Mouse (Mus musculus): ENCODE measurements around the gene Clec2d. TPM values are rescaled to one million over a fixed set of nuclear protein-coding genes. Genes with fewer than 3 reads are reported as not detected.

Clec2d gene
- polyA plus RNA-seq, 1 experiment from 2014 or later, result not detected

DNA sequence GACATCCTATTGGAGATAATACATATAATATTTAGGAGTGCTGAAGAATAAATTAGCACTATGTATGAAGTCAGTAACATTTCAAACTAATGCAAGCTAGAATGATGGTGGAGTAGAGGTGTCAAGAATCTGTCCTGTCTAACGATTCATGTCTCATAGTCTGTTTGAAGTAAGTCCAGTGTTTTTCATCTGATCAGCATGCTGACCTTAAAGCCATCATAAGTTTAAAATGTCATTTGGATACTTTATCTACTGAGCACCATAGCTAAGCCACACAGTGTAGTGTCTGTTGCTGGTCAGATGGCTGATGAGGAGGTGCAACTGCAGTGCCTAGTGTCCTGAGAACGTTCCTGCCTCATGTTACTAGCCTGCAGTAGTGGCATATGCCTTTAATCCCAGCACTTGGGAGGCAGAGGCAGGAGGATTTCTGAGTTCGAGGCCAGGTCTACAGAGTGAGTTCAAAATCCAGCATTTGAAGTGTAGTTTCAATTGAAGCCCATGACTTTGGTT, 36.4 kb downstream of the Clec2d start:
- ATAC-seq (ENCODE audit: low FRiP score), result no peak
- Histone ChIP-seq H3K4me2 (no peak overlapping the region), H3K9ac (no peak overlapping the region), H3K27ac (no peak overlapping the region), H3K27me3 (no peaks in the 10 kb centered on the region), H3K36me3 (no peaks in the 10 kb centered on the region), H3K4me1 (replicated peaks) (no peaks in the 10 kb centered on the region), H3K9me3 (0 out of 2 replicates have a peak, but pooled peaks cover 4% of the 10 kb centered on the region), H3K4me3 (no peak overlapping the region)
- WGBS, result 88% methylated on average over 3 of the region's 3 CpGs

DNA sequence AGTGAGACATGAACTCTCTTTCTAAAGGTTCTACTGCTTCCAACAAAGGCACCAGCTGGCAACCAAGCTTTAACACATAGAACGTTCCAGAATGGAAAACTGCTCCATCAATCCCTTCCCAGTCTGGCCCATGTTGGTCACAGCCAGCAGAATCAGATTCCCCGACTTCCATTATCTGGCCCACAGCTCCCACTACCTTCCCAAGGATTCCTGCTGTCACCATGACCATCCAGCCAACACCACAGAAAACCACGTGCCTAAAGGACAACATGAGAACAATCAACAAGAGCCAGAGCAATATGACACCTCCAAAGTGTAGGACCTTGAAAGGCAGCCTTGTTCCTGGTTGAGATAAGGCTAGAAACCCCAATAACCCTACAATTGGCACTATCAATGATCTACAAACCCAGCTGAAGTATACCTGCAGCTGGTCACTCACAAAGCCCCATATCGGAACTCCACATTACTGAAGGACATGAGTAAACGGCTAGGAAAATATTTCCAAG, 37.8 kb downstream of the Clec2d start:
- Histone ChIP-seq H3K9me3 (0 out of 2 replicates have a peak, but pooled peaks cover 4% of the 10 kb centered on the region), H3K4me2 (no peak overlapping the region), H3K4me1 (replicated peaks) (no peaks in the 10 kb centered on the region), H3K4me3 (no peak overlapping the region), H3K27ac (no peak overlapping the region), H3K36me3 (no peaks in the 10 kb centered on the region), H3K27me3 (no peaks in the 10 kb centered on the region), H3K9ac (no peak overlapping the region)
- WGBS, result 83% methylated on average over 5 of the region's 5 CpGs
- ATAC-seq (ENCODE audit: low FRiP score), result no peak

DNA sequence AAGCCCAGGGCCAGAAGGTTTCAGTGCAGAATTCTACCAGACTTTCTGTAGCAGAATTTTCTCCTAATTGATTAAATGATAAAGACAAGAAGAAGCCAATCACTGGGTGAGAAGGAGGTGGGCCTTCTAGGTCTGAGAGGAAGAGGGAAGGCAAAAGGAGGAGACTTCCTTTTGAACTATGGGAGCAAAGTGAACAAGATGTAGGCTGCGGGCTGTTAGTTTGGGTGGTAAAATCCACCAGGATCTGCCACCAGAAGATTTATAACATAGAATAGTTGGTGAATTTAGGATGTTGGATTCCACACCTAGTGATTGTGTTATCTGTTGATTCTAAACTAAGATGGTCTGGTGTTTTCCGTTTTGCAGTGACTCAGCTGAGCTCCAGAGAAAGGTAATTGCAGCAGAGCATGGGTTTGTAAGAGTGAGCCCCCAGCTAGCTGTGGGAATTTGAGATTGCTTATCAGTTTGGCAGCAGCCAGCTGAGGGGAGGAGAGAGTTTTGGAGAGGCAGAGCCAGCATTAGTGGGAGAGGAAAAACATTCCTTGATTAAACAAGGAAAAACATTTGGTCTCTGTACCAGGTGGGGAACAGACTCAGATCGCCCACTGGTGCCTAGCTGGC, 39.6 kb downstream of the Clec2d start:
- 82% methylated on average over 3 of the region's 3 CpGs for WGBS
- 0 out of 2 replicates have a peak, but pooled peaks cover 4% of the 10 kb centered on the region for H3K9me3 ChIP-seq
- no peak for ATAC-seq (ENCODE audit: low FRiP score)

DNA sequence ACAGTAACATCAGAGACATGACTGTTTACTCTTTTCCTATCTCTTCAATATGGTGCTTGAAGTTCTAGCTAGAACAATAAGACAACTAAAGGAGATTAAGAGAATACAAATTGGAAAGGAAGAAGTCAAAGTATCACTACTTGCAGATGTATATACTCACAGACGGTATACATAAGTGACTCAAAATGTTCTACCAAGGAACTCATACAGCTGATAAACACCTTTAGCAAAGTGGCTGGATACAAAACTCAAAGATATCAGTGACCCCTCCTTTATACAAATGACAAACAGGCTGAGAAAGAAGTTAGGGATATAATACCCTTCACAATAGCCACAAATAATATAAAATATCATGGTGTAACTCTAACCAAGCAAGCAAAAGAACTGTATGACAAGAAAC, 40.6 kb downstream of the Clec2d start:
- H3K4me1 ChIP-seq (replicated peaks), result no peaks in the 10 kb centered on the region
- 0 out of 2 replicates have a peak, but pooled peaks cover 4% of the 10 kb centered on the region for H3K9me3 ChIP-seq
- no peaks in the 10 kb centered on the region for H3K36me3 ChIP-seq
- H3K9ac ChIP-seq, result no peak overlapping the region
- H3K4me3 ChIP-seq, result no peak overlapping the region
- H3K27ac ChIP-seq, result no peak overlapping the region
- no peak for ATAC-seq (ENCODE audit: low FRiP score)
- H3K4me2 ChIP-seq, result no peak overlapping the region
- H3K27me3 ChIP-seq, result no peaks in the 10 kb centered on the region
- WGBS, result 91% methylated on average over 1 of the region's 1 CpGs

More for the DNA sequence above, 39.6 kb downstream of the Clec2d start:
- H3K4me3 ChIP-seq, result no peak overlapping the region
- H3K4me1 ChIP-seq (replicated peaks), result no peaks in the 10 kb centered on the region
- H3K27ac ChIP-seq, result no peak overlapping the region
- H3K9ac ChIP-seq, result no peak overlapping the region
- H3K27me3 ChIP-seq, result no peaks in the 10 kb centered on the region
- no peaks in the 10 kb centered on the region for H3K36me3 ChIP-seq
- no peak overlapping the region for H3K4me2 ChIP-seq

DNA sequence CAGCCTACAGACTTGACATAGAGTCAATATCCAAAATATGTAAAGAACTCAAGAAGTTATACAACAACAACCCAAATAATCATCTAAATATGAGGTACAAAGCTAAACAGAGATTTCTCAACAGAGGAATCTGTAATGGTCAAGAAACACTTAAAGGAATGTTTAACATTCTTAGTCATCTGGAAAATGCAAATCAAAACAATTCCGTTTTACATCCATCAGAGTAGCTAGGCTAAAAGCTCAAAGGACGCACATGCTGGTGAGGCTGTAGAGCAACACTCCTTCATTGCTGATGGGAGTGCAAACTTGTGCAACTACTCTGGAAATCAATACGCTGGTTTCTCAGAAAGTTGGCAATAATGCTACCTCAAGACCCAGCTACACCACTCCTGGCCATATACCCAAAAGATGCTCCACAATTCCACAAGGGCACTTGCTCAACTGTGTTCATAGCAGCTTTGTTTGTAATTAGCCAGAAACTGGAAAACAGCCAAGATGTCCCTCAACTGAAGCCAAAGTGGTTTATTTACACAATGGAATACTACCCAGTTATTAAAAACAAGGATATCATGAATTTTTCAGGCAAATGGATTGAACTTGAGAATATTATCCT, 41.9 kb downstream of the Clec2d start:
- Histone ChIP-seq H3K27me3 (no peaks in the 10 kb centered on the region), H3K36me3 (no peaks in the 10 kb centered on the region), H3K9me3 (no peaks in the 10 kb centered on the region), H3K4me3 (no peak overlapping the region), H3K9ac (no peak overlapping the region), H3K4me2 (no peak overlapping the region), H3K27ac (no peak overlapping the region), H3K4me1 (replicated peaks) (no peaks in the 10 kb centered on the region)
- ATAC-seq (ENCODE audit: low FRiP score), result no peak
- 95% methylated on average over 3 of the region's 3 CpGs for WGBS

DNA sequence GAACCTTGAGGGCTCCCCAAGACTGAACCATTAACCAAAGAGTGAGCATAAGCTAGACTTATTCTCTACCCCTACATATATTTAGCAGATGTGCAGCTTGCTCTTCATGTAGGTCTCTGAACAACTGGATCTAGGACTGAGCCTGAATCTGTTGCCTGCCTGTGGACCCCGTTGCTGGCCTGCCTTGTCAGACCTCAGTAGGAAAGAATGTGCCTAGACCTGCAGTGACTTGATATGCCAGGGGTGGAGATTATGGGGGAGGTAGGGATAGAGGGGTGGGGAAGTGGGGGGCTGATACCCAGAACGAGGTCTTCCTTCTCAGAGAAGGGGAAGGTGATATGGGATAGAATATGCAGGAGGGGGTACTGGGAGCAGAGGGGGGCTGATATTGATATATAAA, 43.2 kb downstream of the Clec2d start:
- Histone ChIP-seq H3K4me1 (replicated peaks) (no peaks in the 10 kb centered on the region), H3K27me3 (no peaks in the 10 kb centered on the region), H3K4me3 (no peak overlapping the region), H3K4me2 (no peak overlapping the region), H3K9ac (no peak overlapping the region), H3K27ac (no peak overlapping the region), H3K36me3 (no peaks in the 10 kb centered on the region), H3K9me3 (no peaks in the 10 kb centered on the region)
- whole genome bisulfite sequencing, result 78% methylated on average over 2 of the region's 2 CpGs
- no peak for ATAC-seq (ENCODE audit: low FRiP score)

DNA sequence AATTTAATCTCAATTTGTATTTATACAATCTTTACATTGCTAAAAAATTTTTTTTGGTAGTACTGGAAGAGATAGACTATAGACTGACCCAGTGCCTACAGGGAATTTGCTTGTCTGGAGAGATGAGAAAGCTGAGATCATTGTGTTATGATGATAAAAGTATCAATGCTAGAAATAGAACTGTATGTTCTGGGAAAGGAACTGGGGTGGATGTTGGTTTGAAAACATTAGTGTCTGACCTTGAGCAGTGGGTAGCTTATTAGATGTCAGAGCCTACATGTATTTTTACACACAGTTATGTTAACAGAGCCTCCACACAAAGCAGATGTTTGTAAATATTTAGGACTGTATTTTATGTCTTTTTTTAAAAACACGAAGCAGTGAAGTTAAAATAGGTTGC, 43.7 kb downstream of the Clec2d start:
- H3K4me3 ChIP-seq, result no peak overlapping the region

DNA sequence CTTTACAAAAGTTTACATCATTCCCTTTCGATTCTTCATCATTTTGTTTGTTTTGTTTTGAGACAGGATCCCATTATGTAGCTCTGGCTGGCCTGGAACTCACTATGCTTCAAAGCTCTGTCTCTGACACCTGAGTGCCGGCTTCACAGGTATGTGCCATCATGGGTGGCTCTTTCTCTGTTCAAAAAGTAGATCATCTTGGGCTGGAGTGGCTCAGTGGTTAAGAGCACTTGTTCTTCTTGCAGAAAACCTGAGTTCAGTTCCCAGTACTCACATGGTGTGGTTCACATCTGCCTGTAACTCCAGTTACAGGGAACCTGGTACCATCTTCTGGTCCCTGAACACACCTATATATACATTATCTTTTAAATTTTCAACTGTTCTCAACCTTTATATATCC, 44.7 kb downstream of the Clec2d start:
- no peaks in the 10 kb centered on the region for H3K9me3 ChIP-seq
- WGBS, result 74% methylated on average over 2 of the region's 2 CpGs
- H3K27me3 ChIP-seq, result no peaks in the 10 kb centered on the region
- H3K4me1 ChIP-seq (replicated peaks), result no peaks in the 10 kb centered on the region
- H3K27ac ChIP-seq, result no peak overlapping the region
- no peak overlapping the region for H3K4me3 ChIP-seq
- no peaks in the 10 kb centered on the region for H3K36me3 ChIP-seq
- no peak overlapping the region for H3K9ac ChIP-seq
- H3K4me2 ChIP-seq, result no peak overlapping the region
- ATAC-seq (ENCODE audit: low FRiP score), result no peak

More for the DNA sequence above, 43.7 kb downstream of the Clec2d start:
- H3K9me3 ChIP-seq, result no peaks in the 10 kb centered on the region
- no peak for ATAC-seq (ENCODE audit: low FRiP score)
- no peak overlapping the region for H3K27ac ChIP-seq
- H3K36me3 ChIP-seq, result no peaks in the 10 kb centered on the region
- H3K4me2 ChIP-seq, result no peak overlapping the region
- no peaks in the 10 kb centered on the region for H3K4me1 ChIP-seq (replicated peaks)
- 89% methylated on average over 1 of the region's 1 CpGs for WGBS
- H3K27me3 ChIP-seq, result no peaks in the 10 kb centered on the region
- H3K9ac ChIP-seq, result no peak overlapping the region

DNA sequence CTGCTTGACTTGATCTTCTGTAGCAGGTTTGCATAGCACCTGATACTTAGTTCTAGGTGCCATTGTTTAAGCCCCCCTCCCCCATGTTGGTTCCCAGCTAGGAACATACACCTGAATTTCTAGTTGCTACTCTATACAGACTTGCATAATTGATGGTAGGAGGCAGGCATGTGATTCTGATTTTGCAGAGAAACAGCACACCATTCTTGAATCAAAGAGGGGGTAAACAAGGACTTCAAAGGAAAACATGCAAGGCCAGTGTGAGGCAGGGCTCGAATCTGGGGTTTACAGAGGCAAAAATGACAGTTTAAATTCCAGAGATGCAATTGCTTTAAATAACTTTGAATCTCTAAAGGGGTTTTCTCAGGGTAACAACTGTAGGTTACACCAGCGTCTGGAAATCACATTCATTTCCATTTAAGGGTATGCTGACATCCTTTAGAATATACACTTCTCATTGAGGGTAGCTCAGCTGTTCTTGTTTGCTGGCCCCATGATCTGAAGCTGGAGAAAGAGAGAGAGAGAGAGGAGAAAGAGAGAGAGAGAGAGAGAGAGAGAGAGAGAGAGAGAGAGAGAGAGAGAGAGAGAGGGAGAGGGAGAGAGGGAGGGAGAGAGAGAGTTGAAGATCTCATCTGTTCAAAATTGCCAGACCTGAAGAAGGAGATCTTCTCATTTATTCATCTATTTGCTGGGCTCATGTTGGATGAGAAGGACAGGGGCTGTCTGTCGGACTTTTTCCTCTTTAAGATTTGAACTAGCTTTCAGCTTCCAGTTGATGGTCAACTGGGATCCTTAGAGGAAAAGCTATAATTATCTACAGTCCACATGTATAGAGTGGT, 48.7 kb downstream of the Clec2d start:
- no peak for ATAC-seq (ENCODE audit: low FRiP score)
- H3K4me3 ChIP-seq, result no peak overlapping the region
- no peaks in the 10 kb centered on the region for H3K27me3 ChIP-seq
- H3K9me3 ChIP-seq, result no peaks in the 10 kb centered on the region
- H3K4me1 ChIP-seq (replicated peaks), result no peaks in the 10 kb centered on the region
- H3K36me3 ChIP-seq, result no peaks in the 10 kb centered on the region
- no peak overlapping the region; the same call in 1 of the 2 replicates for H3K27ac ChIP-seq
- no peak overlapping the region for H3K9ac ChIP-seq
- H3K4me2 ChIP-seq, result no peak overlapping the region
- WGBS, result 71% methylated on average over 3 of the region's 3 CpGs

DNA sequence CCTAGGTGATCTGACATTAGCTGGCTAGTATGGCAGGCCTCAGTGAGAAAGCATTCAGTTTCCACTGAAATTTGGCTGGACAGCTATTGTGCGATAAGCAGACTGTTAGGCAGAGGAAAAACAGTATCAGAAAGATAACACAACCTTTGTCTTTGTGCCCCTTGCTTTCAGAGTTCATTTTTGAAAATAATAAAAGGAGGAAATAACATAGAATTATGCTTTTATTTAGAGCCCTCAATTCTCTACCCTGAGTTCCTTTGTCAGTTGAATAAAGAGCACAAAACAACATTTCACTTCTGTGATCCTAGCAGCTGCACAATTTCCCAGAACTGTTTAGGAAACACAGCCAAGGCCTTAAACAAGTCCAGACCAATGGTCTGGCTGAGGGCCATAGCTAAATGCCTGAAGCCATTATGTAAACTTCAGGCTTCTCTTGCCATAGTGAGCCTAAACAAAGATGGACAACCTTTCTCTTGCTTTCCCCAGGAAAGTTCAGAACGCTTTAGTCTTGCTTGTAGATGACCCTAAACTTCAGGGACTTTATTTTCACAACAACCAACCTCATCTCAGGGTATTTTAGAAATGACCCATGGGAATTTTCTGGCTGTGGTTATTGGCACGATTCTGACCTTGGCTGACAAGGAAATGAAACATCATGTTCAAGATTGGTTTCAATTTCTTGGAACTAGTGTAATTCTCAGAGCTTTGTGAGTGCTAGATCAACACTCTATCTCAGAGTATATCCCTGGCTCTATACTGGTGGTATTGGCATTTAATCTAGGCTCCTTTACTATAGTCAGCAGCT, 49.6 kb downstream of the Clec2d start:
- WGBS, result 76% methylated on average over 3 of the region's 3 CpGs
- Histone ChIP-seq H3K4me1 (replicated peaks) (no peaks in the 10 kb centered on the region), H3K9me3 (no peaks in the 10 kb centered on the region), H3K27me3 (no peaks in the 10 kb centered on the region), H3K4me3 (no peak overlapping the region), H3K36me3 (no peaks in the 10 kb centered on the region), H3K27ac (no peak overlapping the region; the same call in 1 of the 2 replicates), H3K4me2 (no peak overlapping the region), H3K9ac (no peak overlapping the region)
- no peak for ATAC-seq (ENCODE audit: low FRiP score)

DNA sequence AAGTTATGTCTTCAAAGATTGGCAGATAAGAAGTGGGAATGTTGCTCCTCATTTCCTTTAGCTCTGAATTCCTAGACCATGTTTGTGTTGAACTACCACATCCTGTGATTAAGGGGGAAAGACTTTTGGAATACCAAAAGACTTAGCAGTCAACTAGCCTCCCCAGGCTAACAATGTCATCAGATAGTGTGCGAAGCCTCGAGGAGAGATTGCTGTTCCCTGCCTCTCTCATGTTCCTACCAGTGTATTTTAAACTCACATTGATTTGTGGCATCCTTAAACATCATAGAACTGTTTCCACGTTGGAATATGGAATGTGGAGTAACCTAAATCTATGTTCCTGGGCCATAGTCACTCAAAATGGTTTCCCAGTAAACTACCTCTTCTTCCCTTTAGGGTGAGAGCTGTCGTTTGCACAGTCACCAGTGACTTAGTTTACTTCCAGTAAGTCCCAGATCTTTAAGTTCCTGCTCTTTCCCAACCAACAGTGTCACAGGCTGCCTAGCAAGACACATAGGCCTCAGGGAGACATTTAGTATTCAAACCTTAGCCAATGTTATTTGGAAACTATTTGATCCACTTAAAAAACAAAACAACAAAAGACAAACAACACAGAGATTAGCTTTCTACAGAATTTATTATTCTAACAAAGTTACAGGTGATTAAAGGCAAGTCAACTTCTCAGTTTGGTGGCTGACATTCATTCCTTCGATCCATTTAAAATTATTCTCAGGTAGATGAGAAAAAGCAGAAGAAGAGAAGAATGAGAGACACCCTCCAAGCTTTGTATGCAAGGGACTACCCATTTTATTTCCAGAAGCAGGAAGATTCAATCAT, 51.8 kb downstream of the Clec2d start:
- Histone ChIP-seq H3K4me1 (replicated peaks) (no peaks in the 10 kb centered on the region), H3K4me2 (no peak overlapping the region), H3K27ac (no peak overlapping the region), H3K4me3 (no peak overlapping the region), H3K27me3 (no peaks in the 10 kb centered on the region), H3K9me3 (no peaks in the 10 kb centered on the region), H3K36me3 (no peaks in the 10 kb centered on the region), H3K9ac (no peak overlapping the region)
- WGBS, result 78% methylated on average over 5 of the region's 5 CpGs
- ATAC-seq (ENCODE audit: low FRiP score), result no peak

Measured in hindbrain, embryonic 13.5 days (tissue).